ENCODE assay signal across 23 mouse cellular contexts in the genomic region with DNA sequence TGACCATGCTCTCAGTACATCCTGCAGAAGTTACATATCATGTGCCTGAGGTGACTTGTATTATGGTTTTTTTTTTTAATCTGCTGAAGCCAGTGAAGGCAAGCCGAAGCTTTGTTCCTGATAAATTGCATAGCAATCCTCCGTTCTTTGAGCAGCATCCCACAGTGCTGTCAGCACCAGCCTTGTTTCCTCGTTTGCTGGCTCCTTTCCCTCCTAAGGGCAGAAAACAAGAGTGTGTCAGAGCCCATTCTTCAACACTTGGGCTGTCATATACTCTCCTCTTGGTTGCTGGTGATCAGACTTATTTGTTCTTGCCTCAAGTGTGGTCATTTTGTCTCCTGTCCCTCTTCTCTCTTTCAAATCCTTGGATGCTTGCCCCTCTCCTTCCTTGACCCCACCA.
A peak's percentile ranks its signal among the peaks of the same experiment; 100 is the strongest.
DNase-seq lines count a peak whose midpoint lies in the region; ATAC-seq and TF ChIP-seq lines count a peak whose summit lies in the region.
"Had no signal": no experiment of that assay in that cellular context is flagged by ENCODE, and none has a peak within 500 bp of the region (broad histone marks: within the 10 kb centered on the region; RNA-seq: fewer than 3 reads in every experiment).

No protein-coding gene starts in this region.

- H3K4me1 ChIP-seq in lung, postnatal 0 days (ENCODE audit: insufficient read depth, low read depth, low read length), result no peaks in the 10 kb centered on the region
- H3K4me1 ChIP-seq in lung, adult 2 months (ENCODE audit: control insufficient read depth, insufficient read depth, low read length), result no peaks in the 10 kb centered on the region
- H3K4me1 ChIP-seq: hindbrain, embryonic 12.5 days; neural tube, embryonic 12.5 days had no signal

- no peaks in the 10 kb centered on the region for H3K36me3 ChIP-seq in lung, postnatal 0 days (ENCODE audit: insufficient read depth, low read length)
- H3K36me3 ChIP-seq: forebrain, embryonic 10.5 days; hindbrain, embryonic 12.5 days; limb, embryonic 15.5 days; neural tube, embryonic 12.5 days had no signal

- no peaks in the 10 kb centered on the region for H3K27me3 ChIP-seq in lung, postnatal 0 days (replicated peaks; ENCODE audit: insufficient read depth, low read length)
- H3K27me3 ChIP-seq: limb, embryonic 15.5 days; neural tube, embryonic 12.5 days had no signal

- H3K4me2 ChIP-seq in lung, postnatal 0 days (replicated peaks; ENCODE audit: low read depth, low read length), result no peak overlapping the region
- H3K4me2 ChIP-seq: hindbrain, embryonic 12.5 days; limb, embryonic 15.5 days; neural tube, embryonic 12.5 days had no signal

- DNase-seq in heart, adult 18-20 months, result peak; percentile 52
- no peak for DNase-seq in heart, postnatal 4 days
- DNase-seq in lung, postnatal 0 days (ENCODE audit: low spot score), result peak; percentile 33
- DNase-seq in lung, adult 2 months, result no peak
- peak; percentile 26 for DNase-seq in adipocyte (ENCODE audit: low spot score)
- DNase-seq in lung, postnatal 36 days, result peak; percentile 37
- no peak for DNase-seq in spleen, postnatal 36 days (ENCODE audit: low spot score in 2 of 2)
- DNase-seq: adrenal gland, adult 2 months; cerebellum, adult 18-20 months; cerebellum, postnatal 14 days; kidney, adult 18-20 months; kidney, postnatal 10 days; left cerebral cortex, postnatal 4 days; midbrain, embryonic 14.5 days; right cerebral cortex, adult 18-20 months; right cerebral cortex, postnatal 4 days; thymus, adult 18-20 months had no signal

- no peak overlapping the region for H3K4me3 ChIP-seq in lung, postnatal 0 days (ENCODE audit: low read depth, low read length)
- no peak overlapping the region for H3K4me3 ChIP-seq in lung, adult 2 months (replicated peaks; ENCODE audit: extremely low read depth, low read depth, low read length)
- H3K4me3 ChIP-seq: forebrain, embryonic 10.5 days; hindbrain, embryonic 12.5 days; limb, embryonic 15.5 days; neural tube, embryonic 12.5 days had no signal

- WGBS in lung, postnatal 0 days, result 35% methylated on average over 3 of the region's 3 CpGs
- 58% methylated on average over 3 of the region's 3 CpGs for WGBS in lung, adult 2 months

- H3K9me3 ChIP-seq in lung, postnatal 0 days (ENCODE audit: low read length), result no peaks in the 10 kb centered on the region
- H3K9me3 ChIP-seq: forebrain, embryonic 10.5 days; hindbrain, embryonic 12.5 days; limb, embryonic 15.5 days; neural tube, embryonic 12.5 days had no signal

- no peak overlapping the region for H3K9ac ChIP-seq in lung, postnatal 0 days (replicated peaks; ENCODE audit: low read depth)
- H3K9ac ChIP-seq: hindbrain, embryonic 12.5 days; limb, embryonic 15.5 days; liver, embryonic 14.5 days; neural tube, embryonic 12.5 days had no signal

- H3K27ac ChIP-seq in lung, postnatal 0 days (ENCODE audit: low read length), result no peak overlapping the region
- H3K27ac ChIP-seq: forebrain, embryonic 10.5 days; hindbrain, embryonic 12.5 days; limb, embryonic 15.5 days; liver, embryonic 14.5 days; neural tube, embryonic 12.5 days had no signal

- no peak for TF ChIP-seq POLR2A in lung, adult 2 months (IDR thresholded peaks at IDR 0.05; ENCODE audit: borderline replicate concordance, extremely low read depth, low read depth, low read length)

- TF ChIP-seq EP300 in lung, postnatal 0 days (IDR thresholded peaks at IDR 0.05), result no peak

- ATAC-seq in lung, postnatal 0 days, result no peak
- ATAC-seq: Patski had no signal

- no peak for TF ChIP-seq CTCF in lung, postnatal 0 days (IDR thresholded peaks at IDR 0.05)
- TF ChIP-seq CTCF in lung, adult 2 months (IDR thresholded peaks at IDR 0.05; ENCODE audit: insufficient read depth, low read length), result no peak

Comparison
In these comparisons a context has a peak if more than half of its experiments do, and no peak if none do; other contexts are left out.
1. DNase-seq: peak in heart, adult 18-20 months (2 of 2), lung, postnatal 0 days (single experiment), adipocyte (single experiment) and lung, postnatal 36 days (single experiment); none in heart, postnatal 4 days (single experiment), lung, adult 2 months (single experiment) and spleen, postnatal 36 days (0 of 2).